Mouse (Mus musculus): Measurements from ENCODE around the gene Hao1. TPM values are rescaled to one million over a fixed set of nuclear protein-coding genes. Genes with fewer than 3 reads are reported as not detected.

Gene Hao1
- polyA plus RNA-seq, 1 experiment: 1.4 TPM

DNA sequence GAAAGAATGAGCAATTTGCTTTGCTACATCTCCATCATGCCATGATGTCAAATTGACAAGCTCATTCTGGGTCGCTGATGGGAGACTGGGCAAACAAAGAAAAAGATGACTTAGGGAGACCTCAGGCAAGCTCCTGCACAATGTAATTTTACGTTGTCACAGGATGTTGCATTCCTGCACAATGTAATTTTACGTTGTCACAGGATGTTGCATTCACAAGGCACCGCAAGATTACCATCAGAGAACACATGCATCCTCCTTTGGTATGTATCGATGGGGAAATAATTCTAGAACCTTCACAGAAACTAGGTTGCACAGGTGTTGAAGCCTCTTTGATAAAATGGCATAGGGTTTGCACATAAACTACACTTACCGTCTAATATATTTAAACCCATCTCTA, 65.5 kb downstream of the Hao1 start:
- Histone ChIP-seq H3K4me3 (replicated peaks; ENCODE audit: control insufficient read depth, low read depth, low read length) (no peak overlapping the region), H3K4me1 (ENCODE audit: control insufficient read depth, insufficient read depth, low read length) (no peaks in the 10 kb centered on the region), H3K27ac (ENCODE audit: control insufficient read depth, insufficient read depth, low read depth, low read length, poor library complexity) (no peak overlapping the region)
- no peak for TF ChIP-seq CTCF (IDR thresholded peaks at IDR 0.05; ENCODE audit: control insufficient read depth, insufficient read depth, low read length)
- no peak for TF ChIP-seq POLR2A (IDR thresholded peaks at IDR 0.05; ENCODE audit: borderline replicate concordance, control insufficient read depth, low read depth, low read length)
- 65% methylated on average over 6 of the region's 6 CpGs for WGBS

DNA sequence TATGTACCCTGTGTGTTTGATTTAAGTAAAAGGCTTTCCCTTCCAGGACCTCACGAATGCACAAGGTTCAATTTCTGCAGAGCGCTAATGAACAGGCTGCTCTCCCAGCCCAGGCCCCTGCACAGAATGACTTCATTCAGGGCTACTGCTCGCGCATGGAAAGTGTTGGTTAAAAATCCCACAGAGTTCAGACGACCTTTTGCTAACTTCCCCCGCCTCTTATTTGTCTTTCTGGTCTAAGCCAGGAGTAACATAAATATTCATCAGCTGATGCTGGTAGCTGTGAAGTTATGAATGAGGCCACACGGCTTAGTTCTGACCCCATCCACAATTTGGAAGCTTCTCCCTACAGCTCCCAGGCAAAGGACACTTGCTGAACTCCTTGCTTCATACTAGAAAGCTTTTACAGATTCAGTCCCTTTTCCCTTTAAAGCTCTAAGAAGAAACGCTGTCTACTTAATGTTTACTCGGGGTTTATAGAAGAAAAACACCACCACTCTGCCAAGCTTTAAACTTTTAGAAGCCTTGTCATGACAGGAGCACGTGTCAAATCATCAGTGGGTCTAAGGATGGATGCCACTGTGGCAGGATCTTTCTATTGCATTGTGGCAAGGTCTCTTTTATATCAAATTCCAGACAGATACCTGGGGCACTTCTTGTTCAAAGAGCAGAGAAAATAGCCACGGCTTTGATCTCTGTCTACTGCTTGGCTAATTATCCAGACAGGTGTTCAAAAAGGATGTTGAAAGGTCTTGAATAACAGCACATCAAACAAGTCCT, 67.9 kb downstream of the Hao1 start:
- TF ChIP-seq POLR2A (IDR thresholded peaks at IDR 0.05; ENCODE audit: borderline replicate concordance, control insufficient read depth, low read depth, low read length): no peak
- no peak for TF ChIP-seq CTCF (IDR thresholded peaks at IDR 0.05; ENCODE audit: control insufficient read depth, insufficient read depth, low read length)
- H3K4me1 ChIP-seq (ENCODE audit: control insufficient read depth, insufficient read depth, low read length): no peaks in the 10 kb centered on the region
- H3K27ac ChIP-seq (ENCODE audit: control insufficient read depth, insufficient read depth, low read depth, low read length, poor library complexity): no peak overlapping the region
- 69% methylated on average over 11 of the region's 11 CpGs for whole genome bisulfite sequencing
- H3K4me3 ChIP-seq (replicated peaks; ENCODE audit: control insufficient read depth, low read depth, low read length): no peak overlapping the region

- no peak overlapping the region for H3K4me3 ChIP-seq (replicated peaks; ENCODE audit: control insufficient read depth, low read depth, low read length)
- TF ChIP-seq CTCF (IDR thresholded peaks at IDR 0.05; ENCODE audit: control insufficient read depth, insufficient read depth, low read length): no peak
- no peak for TF ChIP-seq POLR2A (IDR thresholded peaks at IDR 0.05; ENCODE audit: borderline replicate concordance, control insufficient read depth, low read depth, low read length)
- 37% methylated on average over 4 of the region's 4 CpGs for WGBS
- no peak overlapping the region for H3K27ac ChIP-seq (ENCODE audit: control insufficient read depth, insufficient read depth, low read depth, low read length, poor library complexity)
- H3K4me1 ChIP-seq (ENCODE audit: control insufficient read depth, insufficient read depth, low read length): no peaks in the 10 kb centered on the region
These were observed 71.5 kb downstream of the Hao1 start for GRCm38 (mm10) chr2:134482683-134483082.

DNA sequence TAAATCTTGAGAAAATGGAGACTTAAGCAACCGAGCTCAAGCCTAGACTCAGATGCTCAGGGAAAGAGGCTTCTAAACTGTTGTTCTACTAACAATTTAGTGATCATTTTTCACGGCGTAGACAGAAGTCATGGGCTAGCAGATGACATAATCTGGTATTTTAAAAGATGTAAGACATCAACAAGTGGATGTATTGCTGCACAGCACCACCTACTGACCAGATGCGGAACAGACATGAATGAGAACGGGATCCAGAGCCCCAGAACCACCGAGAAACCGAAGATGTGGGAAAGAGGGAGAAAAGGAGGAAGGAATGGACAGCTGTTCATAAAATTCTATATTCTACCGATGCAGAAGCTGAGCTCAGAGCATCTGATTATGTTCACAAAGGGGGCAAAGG, 72.4 kb downstream of the Hao1 start:
- Histone ChIP-seq H3K4me3 (replicated peaks; ENCODE audit: control insufficient read depth, low read depth, low read length) (no peak overlapping the region), H3K4me1 (ENCODE audit: control insufficient read depth, insufficient read depth, low read length) (no peaks in the 10 kb centered on the region), H3K27ac (ENCODE audit: control insufficient read depth, insufficient read depth, low read depth, low read length, poor library complexity) (no peak overlapping the region)
- TF ChIP-seq CTCF (IDR thresholded peaks at IDR 0.05; ENCODE audit: control insufficient read depth, insufficient read depth, low read length) (peak; percentile 59; the same call in 1 of the 2 replicates), POLR2A (IDR thresholded peaks at IDR 0.05; ENCODE audit: borderline replicate concordance, control insufficient read depth, low read depth, low read length) (no peak)
- 6% methylated on average over 8 of the region's 8 CpGs for WGBS

DNA sequence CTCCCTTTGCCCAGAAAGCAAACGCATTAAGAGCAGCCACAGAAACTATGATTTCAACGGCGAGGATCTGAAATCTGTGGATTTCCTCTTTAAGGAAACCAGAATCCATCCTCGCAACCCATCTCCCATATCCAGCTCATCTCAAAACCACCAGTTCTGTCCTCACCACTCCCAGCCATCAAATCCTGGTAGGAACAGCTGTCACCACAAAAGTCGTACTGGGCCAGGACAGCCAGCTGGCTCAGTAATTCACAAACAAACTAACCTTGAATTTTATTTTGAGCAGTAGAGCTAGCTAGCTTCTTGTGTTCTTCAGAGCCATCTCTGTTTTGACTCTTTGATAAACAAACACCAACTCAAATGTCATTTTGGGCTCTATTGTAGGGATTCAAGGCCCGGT, 73.0 kb downstream of the Hao1 start:
- 83% methylated on average over 6 of the region's 6 CpGs for WGBS

GRCm38 (mm10) chr2:134465132-134465531, 89.0 kb downstream of the Hao1 start:
- WGBS: 34% methylated on average over 2 of the region's 2 CpGs
- Histone ChIP-seq H3K27ac (ENCODE audit: control insufficient read depth, insufficient read depth, low read depth, low read length, poor library complexity) (no peak overlapping the region), H3K4me1 (ENCODE audit: control insufficient read depth, insufficient read depth, low read length) (no peaks in the 10 kb centered on the region), H3K4me3 (replicated peaks; ENCODE audit: control insufficient read depth, low read depth, low read length) (no peak overlapping the region)
- no peak for TF ChIP-seq POLR2A (IDR thresholded peaks at IDR 0.05; ENCODE audit: borderline replicate concordance, control insufficient read depth, low read depth, low read length)
- no peak for TF ChIP-seq CTCF (IDR thresholded peaks at IDR 0.05; ENCODE audit: control insufficient read depth, insufficient read depth, low read length)

More for the DNA sequence above, 73.0 kb downstream of the Hao1 start:
- Histone ChIP-seq H3K4me1 (ENCODE audit: control insufficient read depth, insufficient read depth, low read length) (no peaks in the 10 kb centered on the region), H3K27ac (ENCODE audit: control insufficient read depth, insufficient read depth, low read depth, low read length, poor library complexity) (no peak overlapping the region), H3K4me3 (replicated peaks; ENCODE audit: control insufficient read depth, low read depth, low read length) (no peak overlapping the region)
- TF ChIP-seq POLR2A (IDR thresholded peaks at IDR 0.05; ENCODE audit: borderline replicate concordance, control insufficient read depth, low read depth, low read length) (no peak), CTCF (IDR thresholded peaks at IDR 0.05; ENCODE audit: control insufficient read depth, insufficient read depth, low read length) (no peak)

DNA sequence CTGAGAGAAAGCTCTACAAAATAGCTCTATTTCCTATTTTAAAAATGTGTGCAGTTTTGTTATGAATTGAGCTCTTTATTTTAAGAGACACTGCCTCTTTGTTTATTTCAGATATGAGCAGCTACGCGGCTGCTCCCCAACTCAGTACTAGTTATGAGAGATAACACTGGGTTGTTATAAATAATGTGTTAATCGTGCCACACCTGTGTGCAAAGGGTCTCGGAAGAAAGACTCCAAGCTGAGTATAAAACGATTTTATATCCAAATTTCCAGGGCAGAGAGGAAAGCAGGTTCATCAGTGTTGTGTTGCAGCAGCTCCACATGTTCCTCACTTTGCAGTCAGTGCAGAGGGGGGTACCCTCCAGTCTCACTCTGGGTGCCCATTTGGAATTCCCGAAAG, 91.8 kb downstream of the Hao1 start:
- H3K27ac ChIP-seq (ENCODE audit: control insufficient read depth, insufficient read depth, low read depth, low read length, poor library complexity): no peak overlapping the region
- H3K4me1 ChIP-seq (ENCODE audit: control insufficient read depth, insufficient read depth, low read length): no peaks in the 10 kb centered on the region
- TF ChIP-seq CTCF (IDR thresholded peaks at IDR 0.05; ENCODE audit: control insufficient read depth, insufficient read depth, low read length) (no peak), POLR2A (IDR thresholded peaks at IDR 0.05; ENCODE audit: borderline replicate concordance, control insufficient read depth, low read depth, low read length) (no peak)
- H3K4me3 ChIP-seq (replicated peaks; ENCODE audit: control insufficient read depth, low read depth, low read length): no peak overlapping the region
- WGBS: 68% methylated on average over 6 of the region's 6 CpGs

DNA sequence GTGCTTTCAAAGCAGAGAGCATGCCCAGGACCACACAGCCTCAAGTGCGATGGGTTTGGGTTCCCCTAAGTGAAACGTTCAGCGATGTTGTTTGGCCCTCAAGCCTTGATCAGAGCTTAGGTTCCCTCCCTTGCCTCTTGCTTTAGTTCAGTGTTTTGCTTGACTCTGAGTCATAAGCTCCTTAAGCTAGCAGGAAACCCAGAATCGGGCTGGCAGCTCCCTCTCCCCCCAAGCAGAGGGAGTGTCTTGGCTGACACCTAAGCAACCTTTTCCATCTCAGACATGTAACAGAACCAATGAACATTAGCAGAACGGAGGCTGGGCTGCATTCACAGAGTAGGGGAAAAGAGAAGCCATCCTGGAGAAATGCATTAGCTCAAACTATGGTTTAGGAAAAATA, 93.3 kb downstream of the Hao1 start:
- Histone ChIP-seq H3K4me1 (ENCODE audit: control insufficient read depth, insufficient read depth, low read length) (no peaks in the 10 kb centered on the region), H3K27ac (ENCODE audit: control insufficient read depth, insufficient read depth, low read depth, low read length, poor library complexity) (no peak overlapping the region), H3K4me3 (replicated peaks; ENCODE audit: control insufficient read depth, low read depth, low read length) (no peak overlapping the region)
- WGBS: 20% methylated on average over 5 of the region's 5 CpGs
- no peak for TF ChIP-seq CTCF (IDR thresholded peaks at IDR 0.05; ENCODE audit: control insufficient read depth, insufficient read depth, low read length)

GRCm38 (mm10) chr2:134456065-134456505, 98.1 kb downstream of the Hao1 start:
- no peak overlapping the region for H3K4me3 ChIP-seq (replicated peaks; ENCODE audit: control insufficient read depth, low read depth, low read length)
- TF ChIP-seq POLR2A (IDR thresholded peaks at IDR 0.05; ENCODE audit: borderline replicate concordance, control insufficient read depth, low read depth, low read length) (no peak), CTCF (IDR thresholded peaks at IDR 0.05; ENCODE audit: control insufficient read depth, insufficient read depth, low read length) (no peak)
- H3K4me1 ChIP-seq (ENCODE audit: control insufficient read depth, insufficient read depth, low read length): no peaks in the 10 kb centered on the region
- 77% methylated on average over 7 of the region's 7 CpGs for WGBS
- no peak overlapping the region for H3K27ac ChIP-seq (ENCODE audit: control insufficient read depth, insufficient read depth, low read depth, low read length, poor library complexity)
